Mouse (Mus musculus) forebrain, postnatal 0 days (tissue): ENCODE results near the gene Gbp8. TPM values are rescaled to one million over a fixed set of nuclear protein-coding genes. Genes with fewer than 3 reads are reported as not detected.

ENCODE experiments used
- ATAC-seq: fragments of 200-750 bp; cut with Nextera tagmentation; 2 replicates; pipeline ENCODE4 v1.8.0; 2017; ENCODE audit warnings: mild to moderate bottlenecking, moderate library complexity
- DNase-seq: peaks from one replicate; pipeline ENCODE4 v3.0.0-alpha.2; 2015
- H3K27ac ChIP-seq: fragments of 300-500 bp; sonication (generic); 2 replicates; pipeline ENCODE4 v1.5.1; 2014; ENCODE audit warnings: low read depth, mild to moderate bottlenecking, antibody characterized with exemption, low read length, moderate library complexity, mixed read lengths
- H3K27me3 ChIP-seq: fragments of 300-500 bp; sonication (generic); 2 replicates; pipeline ENCODE4 v1.6.1; 2014; ENCODE audit warnings: mild to moderate bottlenecking, low read length, mixed read lengths; ENCODE audit not compliant: insufficient read depth
- H3K36me3 ChIP-seq: fragments of 300-500 bp; sonication (generic); 2 replicates; pipeline ENCODE4 v1.6.1; 2014; ENCODE audit warnings: mild to moderate bottlenecking, moderate library complexity; ENCODE audit not compliant: insufficient read depth
- H3K4me1 ChIP-seq: fragments of 300-500 bp; sonication (generic); 2 replicates; pipeline ENCODE4 v1.6.1; 2014; ENCODE audit warnings: antibody characterized with exemption; ENCODE audit not compliant: insufficient read depth
- H3K4me2 ChIP-seq: fragments of 300-500 bp; sonication (generic); 2 replicates; pipeline ENCODE4 v1.6.1; 2014; ENCODE audit warnings: low read depth, mild to moderate bottlenecking, moderate library complexity
- H3K4me3 ChIP-seq: fragments of 300-500 bp; sonication (generic); 2 replicates; pipeline ENCODE4 v1.5.1; 2014; ENCODE audit warnings: low read depth, low read length, mixed read lengths
- H3K9ac ChIP-seq: fragments of 300-500 bp; sonication (generic); 2 replicates; pipeline ENCODE4 v1.6.1; 2014; ENCODE audit warnings: mild to moderate bottlenecking
- H3K9me3 ChIP-seq: fragments of 300-500 bp; sonication (generic); 2 replicates; pipeline ENCODE4 v1.6.1; 2016; ENCODE audit warnings: low read length
- CTCF ChIP-seq: sonication (generic); IDR thresholded peaks from 2 replicates; pipeline ENCODE4 v1.5.1; 2016; ENCODE audit warnings: antibody characterized with exemption, control low read depth, low read depth
- WGBS: fragments of 180-500 bp; shearing (Covaris S2); extraction: QIAGEN DNeasy Blood & Tissue Kit; methylation state at CpG from one replicate; pipeline ENCODE4 v1.1.7; 2014; 5-methylcytosine and 5-hydroxymethylcytosine counted together
- polyA plus RNA-seq: library from polyadenylated mRNA; unstranded; fragments of >200 nt; fragmentation: Nextera tagmentation; extraction: Ambion mirVana; gene quantifications from 2 replicates; pipeline ENCODE4 v1.2.1, GENCODE M21; 2015
- total RNA-seq: library from RNA; depleted of rRNA; stranded (reverse); fragments of >200 nt; gene quantifications from 2 replicates; pipeline ENCODE4 v1.2.3, GENCODE M21; 2014

Gene Gbp8
- total and polyA plus RNA-seq, 2 experiments from 2014 or later = 0.22 TPM; not detected in 1

- WGBS = 72% methylated on average over 2 of the region's 2 CpGs
- Histone ChIP-seq H3K4me2 (no peak overlapping the region), H3K36me3 (no peaks in the 10 kb centered on the region), H3K27me3 (no peaks in the 10 kb centered on the region), H3K4me3 (no peak overlapping the region), H3K9me3 (no peaks in the 10 kb centered on the region), H3K4me1 (no peaks in the 10 kb centered on the region), H3K27ac (no peak overlapping the region), H3K9ac (no peak overlapping the region)
- TF ChIP-seq CTCF = no peak
- ATAC-seq (no peak), DNase-seq (no peak)
These were observed 107.0 kb downstream of the Gbp8 start for GRCm38 (mm10) chr5:105032362-105032761.

DNA sequence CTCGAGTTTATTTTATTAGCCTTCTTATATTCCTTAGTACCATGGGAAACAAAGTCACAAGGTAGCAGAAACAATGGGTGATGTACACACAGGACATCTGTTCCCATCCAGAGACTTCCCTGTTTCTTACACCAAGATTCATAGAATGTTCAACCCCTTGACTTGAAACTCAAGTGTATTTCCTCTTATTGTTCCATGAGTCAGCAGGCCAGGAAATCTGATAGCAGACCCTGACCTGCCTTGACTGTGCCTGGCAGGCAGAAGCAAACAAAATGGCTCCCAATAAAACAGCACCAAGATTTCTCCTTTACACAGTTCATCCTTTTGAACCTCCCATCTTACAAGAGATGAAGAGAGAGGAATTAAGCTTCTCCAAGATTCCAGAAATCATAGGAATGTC lies 126.8 kb downstream of the Gbp8 start:
- no peak for TF ChIP-seq CTCF
- Histone ChIP-seq H3K4me2 (no peak overlapping the region), H3K27ac (no peak overlapping the region), H3K36me3 (no peaks in the 10 kb centered on the region), H3K9me3 (no peaks in the 10 kb centered on the region), H3K27me3 (no peaks in the 10 kb centered on the region), H3K4me1 (no peaks in the 10 kb centered on the region), H3K9ac (no peak overlapping the region), H3K4me3 (no peak overlapping the region)
- DNase-seq = no peak
- ATAC-seq = no peak
- 74% methylated on average over 1 of the region's 1 CpGs for WGBS

DNA sequence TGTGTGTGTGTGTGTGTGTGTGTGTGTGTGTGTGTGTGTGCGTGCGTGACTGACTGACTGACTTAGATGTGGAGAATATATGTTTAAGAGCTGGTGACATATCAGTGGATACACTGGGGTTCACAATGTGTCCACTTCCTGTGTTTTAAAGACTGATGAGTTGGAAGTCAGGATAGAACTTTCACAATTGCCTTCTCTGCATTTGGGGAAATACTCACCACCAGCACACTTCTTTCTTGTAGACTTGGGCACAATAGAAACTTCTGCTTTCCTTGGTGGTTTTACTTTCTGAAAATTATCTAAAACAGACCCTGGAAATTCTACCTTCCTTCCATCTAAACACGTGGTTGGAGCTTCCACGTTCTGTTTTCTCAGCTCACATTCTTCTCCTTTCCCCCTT lies 127.8 kb downstream of the Gbp8 start:
- TF ChIP-seq CTCF = no peak
- H3K9me3 ChIP-seq = no peaks in the 10 kb centered on the region
- no peak for DNase-seq
- WGBS = 80% methylated on average over 4 of the region's 4 CpGs
- no peaks in the 10 kb centered on the region for H3K36me3 ChIP-seq
- H3K27me3 ChIP-seq = no peaks in the 10 kb centered on the region
- H3K9ac ChIP-seq = no peak overlapping the region
- no peak for ATAC-seq
- no peaks in the 10 kb centered on the region for H3K4me1 ChIP-seq
- no peak overlapping the region for H3K4me2 ChIP-seq
- H3K4me3 ChIP-seq = no peak overlapping the region
- no peak overlapping the region for H3K27ac ChIP-seq

DNA sequence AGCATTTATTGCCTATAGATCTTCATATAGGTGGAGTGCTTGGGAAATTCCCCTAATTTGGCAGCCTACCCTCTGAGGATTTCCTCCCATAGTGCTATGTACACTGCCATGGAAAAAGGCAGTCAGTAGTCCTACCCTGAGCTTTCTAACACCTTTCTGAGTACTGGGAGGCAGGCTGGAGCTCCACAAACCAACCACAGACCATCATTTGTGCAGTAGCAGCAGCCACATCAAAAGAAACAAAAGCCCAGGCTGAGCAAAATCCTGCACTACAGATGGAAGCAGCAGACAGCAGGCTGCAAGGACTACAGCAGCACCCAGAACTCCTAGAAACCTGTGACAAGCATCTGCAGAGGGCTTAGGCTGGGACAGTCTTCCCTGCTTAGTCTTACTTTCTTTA lies 129.0 kb downstream of the Gbp8 start:
- no peaks in the 10 kb centered on the region for H3K27me3 ChIP-seq
- no peak overlapping the region for H3K27ac ChIP-seq
- H3K36me3 ChIP-seq = no peaks in the 10 kb centered on the region
- ATAC-seq = no peak
- H3K9me3 ChIP-seq = no peaks in the 10 kb centered on the region
- H3K4me2 ChIP-seq = no peak overlapping the region
- no peak overlapping the region for H3K4me3 ChIP-seq
- no peak for DNase-seq
- H3K4me1 ChIP-seq = no peaks in the 10 kb centered on the region
- TF ChIP-seq CTCF = no peak
- H3K9ac ChIP-seq = no peak overlapping the region

- ATAC-seq = no peak
- Histone ChIP-seq H3K27me3 (no peaks in the 10 kb centered on the region), H3K4me2 (no peak overlapping the region), H3K9ac (no peak overlapping the region), H3K27ac (no peak overlapping the region), H3K4me3 (no peak overlapping the region), H3K4me1 (no peaks in the 10 kb centered on the region), H3K36me3 (no peaks in the 10 kb centered on the region), H3K9me3 (no peaks in the 10 kb centered on the region)
- TF ChIP-seq CTCF = no peak
- WGBS = 73% methylated on average over 2 of the region's 2 CpGs
- DNase-seq = no peak
These were observed 149.9 kb downstream of the Gbp8 start for GRCm38 (mm10) chr5:104989411-104989810.

GRCm38 (mm10) chr5:104988000-104988399 lies 151.3 kb downstream of the Gbp8 start:
- Histone ChIP-seq H3K4me1 (no peaks in the 10 kb centered on the region), H3K27ac (no peak overlapping the region), H3K9me3 (no peaks in the 10 kb centered on the region), H3K27me3 (no peaks in the 10 kb centered on the region), H3K4me3 (no peak overlapping the region), H3K36me3 (no peaks in the 10 kb centered on the region), H3K4me2 (no peak overlapping the region), H3K9ac (no peak overlapping the region)
- WGBS = 56% methylated on average over 2 of the region's 2 CpGs
- no peak for TF ChIP-seq CTCF
- ATAC-seq (no peak), DNase-seq (no peak)

GRCm38 (mm10) chr5:104986706-104987105 lies 152.6 kb downstream of the Gbp8 start:
- Histone ChIP-seq H3K27ac (no peak overlapping the region), H3K9me3 (no peaks in the 10 kb centered on the region), H3K9ac (no peak overlapping the region), H3K27me3 (no peaks in the 10 kb centered on the region), H3K4me2 (no peak overlapping the region), H3K36me3 (no peaks in the 10 kb centered on the region), H3K4me1 (no peaks in the 10 kb centered on the region), H3K4me3 (no peak overlapping the region)
- peak; percentile 39 for TF ChIP-seq CTCF
- ATAC-seq (no peak), DNase-seq (no peak)
- 67% methylated on average over 1 of the region's 1 CpGs for WGBS

DNA sequence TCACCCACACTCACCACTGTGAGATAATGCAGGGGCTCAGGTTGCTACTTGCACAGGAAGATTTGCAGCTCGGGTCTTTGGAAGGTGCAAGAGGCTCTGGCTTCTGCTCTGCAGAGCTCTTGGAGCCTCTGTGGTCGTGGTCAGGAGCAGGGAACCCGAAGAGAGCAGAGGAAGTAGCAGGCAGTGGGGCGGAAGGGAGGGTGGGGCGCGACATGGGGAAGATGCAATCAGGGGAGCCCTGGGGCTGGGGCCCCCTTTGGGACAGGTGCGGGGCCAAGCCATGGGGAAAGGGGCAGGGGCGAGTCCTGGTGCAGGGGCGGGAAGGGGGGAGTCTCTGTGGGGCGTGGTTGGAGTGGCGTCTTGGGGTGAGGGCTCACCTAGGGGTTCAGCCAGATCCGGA lies 156.8 kb downstream of the Gbp8 start, which contains the start of gene Abcg3:
Gene Abcg3 (minus strand): TSS at position 184 of the 400 bp plus-strand sequence.
- DNase-seq (no peak), ATAC-seq (no peak)
- Histone ChIP-seq H3K27ac (no peak within 1 kb of the TSS), H3K4me2 (0 out of 2 replicates have a peak within 1 kb of the TSS, but pooled peaks have one; percentile 5), H3K4me1 (no peaks in the 10 kb centered on the region), H3K9me3 (no peaks in the 10 kb centered on the region), H3K27me3 (no peaks in the 10 kb centered on the region), H3K9ac (no peak within 1 kb of the TSS), H3K36me3 (no peaks in the 10 kb centered on the region), H3K4me3 (no peak within 1 kb of the TSS)
- WGBS = 48% methylated on average over 12 of the region's 12 CpGs
- TF ChIP-seq CTCF = no peak
